Mouse (Mus musculus) telencephalon, adult 2 months (tissue): ENCODE measurements around the gene Ypel3.
A peak's percentile ranks its signal among the peaks of the same experiment; 100 is the strongest.
"Not testable (repeated sequence)": the region's sequence is repeated elsewhere in the genome, so short reads cannot be mapped to it uniquely, and the experiment has no call there.

Experiments
- DNase-seq: peaks from one replicate; pipeline ENCODE4 v3.0.0-alpha.2; 2011; ENCODE audit warnings: low read depth, low spot score

Gene Ypel3

GRCm38 (mm10) chr7:126776598-126777057, at the start of gene Ypel3:
TSS of gene Ypel3 (plus strand) at chr7:126776955.
- peak; percentile 89 for DNase-seq

- not testable (repeated sequence) for DNase-seq
Measured at GRCm38 (mm10) chr7:126730256-126730789, 46.4 kb upstream of the Ypel3 start.

- no peak for DNase-seq
Measured at GRCm38 (mm10) chr7:126736122-126736521, 40.6 kb upstream of the Ypel3 start.

GRCm38 (mm10) chr7:126739551-126739950, 37.2 kb upstream of the Ypel3 start:
- DNase-seq, result no peak

GRCm38 (mm10) chr7:126740132-126740735, 36.5 kb upstream of the Ypel3 start:
- DNase-seq, result no peak

- no peak for DNase-seq
Measured at GRCm38 (mm10) chr7:126740977-126741376, 35.8 kb upstream of the Ypel3 start.

GRCm38 (mm10) chr7:126741452-126741851, 35.3 kb upstream of the Ypel3 start:
- DNase-seq, result no peak

GRCm38 (mm10) chr7:126741964-126742482, 34.7 kb upstream of the Ypel3 start:
- DNase-seq, result no peak

GRCm38 (mm10) chr7:126746066-126746465, 30.7 kb upstream of the Ypel3 start:
- DNase-seq, result peak; percentile 56

- no peak for DNase-seq
Measured at GRCm38 (mm10) chr7:126746798-126747197, 30.0 kb upstream of the Ypel3 start.

- DNase-seq, result no peak
Measured at GRCm38 (mm10) chr7:126748824-126749223, 27.9 kb upstream of the Ypel3 start.

GRCm38 (mm10) chr7:126749582-126750343, 27.0 kb upstream of the Ypel3 start:
- DNase-seq, result no peak

- peak; percentile 56 for DNase-seq
Measured at GRCm38 (mm10) chr7:126754866-126755265, 21.9 kb upstream of the Ypel3 start.

- no peak for DNase-seq
Measured at GRCm38 (mm10) chr7:126758539-126758938, 18.2 kb upstream of the Ypel3 start.

GRCm38 (mm10) chr7:126759050-126759671, 17.6 kb upstream of the Ypel3 start, which contains the start of gene Mapk3:
TSS of gene Mapk3 (plus strand) at chr7:126759601.
- DNase-seq, result no peak

GRCm38 (mm10) chr7:126759672-126760390, 16.9 kb upstream of the Ypel3 start:
- no peak for DNase-seq

GRCm38 (mm10) chr7:126760391-126760802, 16.4 kb upstream of the Ypel3 start:
- DNase-seq, result no peak

GRCm38 (mm10) chr7:126760956-126761355, 15.8 kb upstream of the Ypel3 start:
- no peak for DNase-seq

- DNase-seq, result no peak
Measured at GRCm38 (mm10) chr7:126761529-126762067, 15.2 kb upstream of the Ypel3 start.

- peak; percentile 88 for DNase-seq
Measured at GRCm38 (mm10) chr7:126762471-126763008, 14.2 kb upstream of the Ypel3 start.

GRCm38 (mm10) chr7:126765540-126765939, 11.2 kb upstream of the Ypel3 start:
- no peak for DNase-seq
